Mouse (Mus musculus) liver, embryonic 14.5 days (tissue): ENCODE data around the gene Rsrp1. TPM values are rescaled to one million over a fixed set of nuclear protein-coding genes. Genes with fewer than 3 reads are reported as not detected.

Experiments
- ATAC-seq: fragments of 200-750 bp; cut with Nextera tagmentation; 2 replicates; pipeline ENCODE4 v1.8.0; 2017; ENCODE audit warnings: moderate number of reproducible peaks, mild to moderate bottlenecking, moderate library complexity; ENCODE audit not compliant: insufficient read depth
- DNase-seq, 3 experiments: peaks; one replicate each; pipeline ENCODE4 v3.0.0-alpha.2; 2012 to 2013; ENCODE audit warnings: low read depth in 3 of 3, low spot score in 3 of 3
- H3K27ac ChIP-seq: fragments of 300-500 bp; sonication (generic); 2 replicates; pipeline ENCODE4 v1.5.1; 2014; ENCODE audit warnings: moderate library complexity, mild to moderate bottlenecking, control low read depth, inconsistent platforms
- H3K27me3 ChIP-seq: fragments of 300-500 bp; sonication (generic); 2 replicates; pipeline ENCODE4 v1.6.1; 2014; ENCODE audit warnings: mild to moderate bottlenecking, low read length, moderate library complexity; ENCODE audit not compliant: control insufficient read depth, insufficient read depth
- H3K36me3 ChIP-seq: fragments of 300-500 bp; sonication (generic); replicated peaks from 2 replicates; pipeline ENCODE4 v1.6.1; 2014; ENCODE audit warnings: low read depth; ENCODE audit not compliant: control insufficient read depth, insufficient read depth
- H3K4me1 ChIP-seq, 2 experiments: fragments of 200-500 bp in 1 of 2; fragments of 300-500 bp in 1 of 2; sonication (generic) in 1 of 2; replicated peaks; 2 replicates each; pipeline ENCODE4 v1.6.1; 2012 to 2014; ENCODE audit warnings: antibody characterized with exemption in 1 of 2, inconsistent platforms in 1 of 2, low read length in 1 of 2; ENCODE audit not compliant: control insufficient read depth in 2 of 2, insufficient read depth in 2 of 2
- H3K4me2 ChIP-seq: fragments of 300-500 bp; sonication (generic); 2 replicates; pipeline ENCODE4 v1.6.1; 2014; ENCODE audit warnings: low read depth, mild to moderate bottlenecking, control low read depth, moderate library complexity
- H3K4me3 ChIP-seq, 2 experiments: fragments of 200-500 bp in 1 of 2; fragments of 300-500 bp in 1 of 2; sonication (generic) in 1 of 2; 2 replicates each; pipeline ENCODE4 v1.5.1; 2012 to 2014; ENCODE audit warnings: low read depth in 2 of 2, low read length in 2 of 2, mild to moderate bottlenecking in 2 of 2, control low read depth in 1 of 2, inconsistent platforms in 1 of 2, moderate library complexity in 1 of 2; ENCODE audit not compliant: insufficient read depth in 1 of 2
- H3K9ac ChIP-seq: fragments of 300-500 bp; sonication (generic); replicated peaks from 2 replicates; pipeline ENCODE4 v1.6.1; 2014; ENCODE audit warnings: mild to moderate bottlenecking, control low read depth, moderate library complexity
- H3K9me3 ChIP-seq: fragments of 300-500 bp; sonication (generic); 2 replicates; pipeline ENCODE4 v1.6.1; 2016; ENCODE audit warnings: low read length, mixed read lengths; ENCODE audit not compliant: control insufficient read depth
- CTCF ChIP-seq: IDR thresholded peaks from 2 replicates; pipeline ENCODE4 v1.5.1; 2016; ENCODE audit warnings: antibody characterized with exemption, low read depth, control low read depth
- EP300 ChIP-seq: IDR thresholded peaks from 2 replicates; pipeline ENCODE4 v1.6.1; 2016; ENCODE audit warnings: antibody characterized with exemption, low read depth
- WGBS: fragments of 180-500 bp; shearing (Covaris S2); extraction: QIAGEN DNeasy Blood & Tissue Kit; methylation state at CpG from one replicate; pipeline ENCODE4 v1.1.7; 2014; ENCODE audit not compliant: insufficient replicate concordance; 5-methylcytosine and 5-hydroxymethylcytosine counted together
- polyA plus RNA-seq, 2 experiments: library from polyadenylated mRNA; depleted of rRNA in 1 of 2; stranded (reverse) in 1 of 2; unstranded in 1 of 2; fragments of >200 nt; fragmentation: Nextera tagmentation in 1 of 2; extraction: Ambion mirVana in 1 of 2; gene quantifications; 2 replicates each; pipeline versions ENCODE4 v1.2.1 to v1.2.3; 2012 to 2014

The Rsrp1 gene
- polyA plus RNA-seq, 2 experiments, result 151 to 228 TPM

GRCm38 (mm10) chr4:134915223-134916050 lies 8.0 kb upstream of the Rsrp1 start:
- Histone ChIP-seq H3K9me3 (no peaks in the 10 kb centered on the region), H3K9ac (peak overlapping the region; percentile 91), H3K27me3 (no peaks in the 10 kb centered on the region), H3K36me3 (peaks cover 13% of the 10 kb centered on the region), H3K4me3 (peak overlapping the region; percentile 64 to 99), H3K4me2 (peak overlapping the region; percentile 99), H3K4me1 (peaks cover 34 to 52% of the 10 kb centered on the region in 2 experiments), H3K27ac (peak overlapping the region; percentile 99)
- ATAC-seq, result no peak
- DNase-seq, result no peak
- WGBS, result 65% methylated on average over 14 of the region's 14 CpGs
- no peak for TF ChIP-seq CTCF
- TF ChIP-seq EP300, result no peak

- H3K36me3 ChIP-seq, result peaks cover 7% of the 10 kb centered on the region
- H3K9me3 ChIP-seq, result no peaks in the 10 kb centered on the region
- H3K4me1 ChIP-seq, result peaks cover 34 to 53% of the 10 kb centered on the region in 2 experiments
- TF ChIP-seq EP300 (peak; percentile 58), CTCF (no peak)
- no peaks in the 10 kb centered on the region for H3K27me3 ChIP-seq
- peak overlapping the region; percentile 41 for H3K4me2 ChIP-seq
- peak in 2 of 3 experiments; percentile 45 to 54 for DNase-seq
- no peak overlapping the region for H3K9ac ChIP-seq
- ATAC-seq, result no peak
- no peak overlapping the region for H3K4me3 ChIP-seq
- peak overlapping the region; percentile 66 for H3K27ac ChIP-seq
- 8% methylated on average over 3 of the region's 3 CpGs for WGBS
Observed at GRCm38 (mm10) chr4:134917194-134917593, 6.2 kb upstream of the Rsrp1 start.

- H3K4me1 ChIP-seq, result peaks cover 37 to 53% of the 10 kb centered on the region in 2 experiments
- H3K27ac ChIP-seq, result peak overlapping the region; percentile 66
- no peak overlapping the region for H3K4me2 ChIP-seq
- H3K9me3 ChIP-seq, result no peaks in the 10 kb centered on the region
- TF ChIP-seq EP300, result no peak
- no peak for TF ChIP-seq CTCF
- H3K27me3 ChIP-seq, result no peaks in the 10 kb centered on the region
- no peak overlapping the region for H3K4me3 ChIP-seq
- DNase-seq (no peak), ATAC-seq (no peak)
- H3K36me3 ChIP-seq, result no peaks in the 10 kb centered on the region
- peak overlapping the region; percentile 4; the same call in 1 of the 2 replicates for H3K9ac ChIP-seq
- 27% methylated on average over 7 of the region's 7 CpGs for WGBS
Observed at GRCm38 (mm10) chr4:134918381-134918780, 5.0 kb upstream of the Rsrp1 start.

GRCm38 (mm10) chr4:134919733-134920540 lies 3.5 kb upstream of the Rsrp1 start:
- DNase-seq, result peak in 2 of 3 experiments; percentile 47 to 60
- Histone ChIP-seq H3K4me1 (peaks cover 37 to 53% of the 10 kb centered on the region in 2 experiments), H3K36me3 (peaks cover 9% of the 10 kb centered on the region), H3K27me3 (no peaks in the 10 kb centered on the region), H3K4me2 (peak overlapping the region; percentile 50), H3K27ac (no peak overlapping the region; the same call in 1 of the 2 replicates), H3K4me3 (no peak overlapping the region), H3K9ac (0 out of 2 replicates have a peak overlapping the region, but pooled peaks have one; percentile 4), H3K9me3 (no peaks in the 10 kb centered on the region)
- TF ChIP-seq EP300 (no peak), CTCF (no peak)
- 16% methylated on average over 12 of the region's 12 CpGs for WGBS
- no peak for ATAC-seq

GRCm38 (mm10) chr4:134920631-134921030 lies 2.8 kb upstream of the Rsrp1 start:
- Histone ChIP-seq H3K4me2 (no peak overlapping the region), H3K27me3 (no peaks in the 10 kb centered on the region), H3K9ac (no peak overlapping the region), H3K4me1 (peaks cover 38 to 52% of the 10 kb centered on the region in 2 experiments), H3K27ac (no peak overlapping the region), H3K36me3 (peaks cover 16% of the 10 kb centered on the region), H3K9me3 (no peaks in the 10 kb centered on the region), H3K4me3 (no peak overlapping the region)
- ATAC-seq, result no peak
- WGBS, result 80% methylated on average over 6 of the region's 6 CpGs
- TF ChIP-seq EP300 (no peak), CTCF (no peak)
- no peak for DNase-seq
